Mouse (Mus musculus): ENCODE measurements around the gene Cd82.

Cd82 gene

DNA sequence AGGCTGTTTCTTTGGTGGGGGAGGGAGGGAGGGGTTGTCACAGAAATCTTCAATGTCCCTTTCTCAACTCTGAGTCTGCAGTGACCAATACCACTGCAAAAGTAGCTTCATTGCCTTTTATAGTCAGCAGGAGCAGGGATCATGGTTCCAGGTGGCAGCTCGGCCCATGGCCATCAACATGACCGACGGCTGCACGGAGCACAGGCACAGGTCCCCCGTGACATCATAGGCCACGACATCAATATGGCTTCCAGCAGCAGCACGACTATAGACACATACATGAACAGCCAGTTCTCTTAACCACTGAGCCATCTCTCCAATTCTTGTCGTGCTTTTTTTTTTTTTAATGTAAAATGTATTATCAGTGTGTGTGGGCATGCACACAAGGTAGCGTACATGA is 48.8 kb downstream of the Cd82 start:
- DNase-seq (ENCODE audit: low spot score): no peak

DNA sequence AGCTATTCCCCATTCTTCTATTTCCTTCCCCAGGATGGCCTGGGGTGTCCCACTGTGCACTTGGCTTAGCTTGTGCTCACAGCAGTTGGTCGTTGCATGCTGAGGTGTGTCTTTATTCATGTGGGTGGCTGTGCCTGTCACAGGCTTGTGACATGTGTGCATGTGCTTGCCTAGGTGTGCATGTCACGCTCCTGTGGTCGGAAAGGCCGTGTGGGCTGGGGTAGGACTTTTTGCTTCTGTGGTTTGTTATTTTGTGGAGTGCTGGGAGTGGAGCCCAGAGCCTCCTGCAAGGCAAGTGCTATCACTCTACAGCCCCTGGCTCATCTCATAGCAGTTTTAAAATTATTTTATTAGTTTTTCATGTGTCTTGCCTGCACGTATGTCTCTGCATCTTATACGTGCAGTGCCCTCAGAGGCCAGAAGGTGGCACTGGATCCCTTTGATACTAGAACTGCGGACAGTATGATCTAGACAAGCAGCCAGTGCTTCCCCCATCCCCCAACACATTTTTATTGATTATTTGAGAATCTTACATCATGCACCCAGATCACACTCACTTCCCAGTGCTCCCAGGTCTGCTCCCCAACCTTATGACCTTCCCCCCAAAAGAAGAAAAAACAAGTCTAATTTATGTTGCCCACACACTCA is 49.4 kb downstream of the Cd82 start:
- peak; percentile 82 for DNase-seq (ENCODE audit: low spot score)

DNA sequence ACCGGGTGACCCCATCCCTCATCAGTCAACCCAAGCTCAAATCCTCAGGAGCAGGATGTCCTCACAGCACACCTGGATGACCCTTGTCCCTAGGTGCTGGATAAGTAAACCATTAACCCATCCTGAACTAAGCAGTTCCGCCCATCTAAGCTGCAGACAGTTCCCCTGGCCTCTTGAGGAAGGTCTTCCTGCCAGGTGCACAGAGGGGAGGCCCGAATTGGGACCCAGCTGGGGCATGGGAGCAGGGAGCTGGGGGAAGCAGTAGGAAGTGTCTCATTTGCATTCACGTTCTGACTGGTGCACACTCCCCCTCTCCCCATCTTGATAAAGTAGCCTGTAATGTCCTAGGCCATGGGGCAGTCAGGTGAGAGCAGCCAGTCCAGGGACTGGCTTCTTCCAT is 50.8 kb downstream of the Cd82 start:
- no peak for DNase-seq (ENCODE audit: low spot score)

DNA sequence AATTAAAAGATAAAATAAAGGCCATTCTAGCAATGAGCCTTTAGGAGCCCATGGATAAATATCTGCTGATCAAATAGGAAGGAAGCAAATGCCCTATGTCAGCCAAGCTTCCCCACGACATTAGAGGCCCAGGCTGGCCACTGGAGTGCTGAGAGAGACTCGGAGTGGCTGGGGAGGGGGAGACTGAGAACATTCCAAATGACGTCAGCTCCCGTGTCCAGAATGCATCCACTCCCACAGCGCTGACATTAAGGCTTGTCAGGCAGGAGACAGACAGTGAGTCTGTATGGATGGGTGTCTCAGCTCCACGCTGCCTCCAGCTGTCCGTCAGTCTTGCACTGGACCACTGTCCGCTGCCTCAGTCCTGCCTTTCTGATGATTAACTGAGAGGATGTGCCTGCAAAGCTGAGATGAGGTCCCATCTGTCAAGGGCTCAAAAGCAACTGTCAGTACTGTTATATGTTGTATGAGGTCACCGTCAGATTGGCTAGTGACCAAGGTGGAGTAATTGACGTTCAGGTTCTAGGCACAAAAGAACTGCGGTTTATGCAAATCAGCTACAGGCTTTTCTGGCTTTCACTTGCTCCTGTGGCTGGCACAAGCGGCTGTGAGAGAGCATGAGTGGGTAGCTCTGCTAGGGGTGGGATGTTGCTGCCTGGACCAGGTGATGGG is 51.9 kb downstream of the Cd82 start:
- no peak for DNase-seq (ENCODE audit: low spot score)

DNA sequence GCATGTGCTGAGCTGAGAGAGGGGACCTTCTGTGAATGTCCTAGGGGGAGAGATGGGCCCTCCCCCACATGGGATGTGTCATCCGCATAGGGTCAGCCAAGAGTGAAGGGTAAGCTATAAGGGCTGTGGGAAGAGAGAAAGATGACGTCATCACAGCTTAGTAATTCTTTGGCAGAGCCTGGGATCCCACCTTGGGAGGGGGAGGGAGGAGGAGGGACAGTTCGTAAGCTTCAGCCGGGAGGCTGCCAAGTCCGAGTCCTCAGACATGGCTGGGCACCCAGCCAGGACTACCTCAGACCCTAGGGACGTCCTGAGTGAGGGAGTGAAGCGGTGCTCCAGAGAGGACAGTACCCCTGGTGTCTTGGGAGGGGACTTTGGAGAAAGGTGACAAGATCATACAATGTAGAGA is 57.9 kb downstream of the Cd82 start:
- DNase-seq (ENCODE audit: low spot score): peak; percentile 70

DNA sequence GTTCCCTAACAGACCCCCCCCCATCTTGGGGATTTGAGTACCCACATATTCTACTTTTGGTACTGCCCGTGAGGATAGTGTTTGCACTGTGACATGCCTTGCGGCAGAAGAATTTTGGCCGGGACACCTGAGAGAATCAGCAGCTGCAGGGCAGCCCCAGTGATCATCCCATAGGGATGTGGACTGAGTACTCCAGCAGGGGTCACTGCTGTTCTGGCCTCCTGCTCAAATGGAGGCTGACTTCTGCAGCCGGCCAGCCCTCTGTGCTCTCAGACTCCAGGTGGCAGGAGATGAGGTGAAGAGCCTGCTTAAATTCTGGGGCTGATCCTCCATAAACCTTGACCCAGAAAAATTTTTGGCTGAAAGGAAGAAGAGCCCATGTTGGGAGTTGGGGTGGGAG is 58.8 kb downstream of the Cd82 start:
- no peak for DNase-seq (ENCODE audit: low spot score)

DNA sequence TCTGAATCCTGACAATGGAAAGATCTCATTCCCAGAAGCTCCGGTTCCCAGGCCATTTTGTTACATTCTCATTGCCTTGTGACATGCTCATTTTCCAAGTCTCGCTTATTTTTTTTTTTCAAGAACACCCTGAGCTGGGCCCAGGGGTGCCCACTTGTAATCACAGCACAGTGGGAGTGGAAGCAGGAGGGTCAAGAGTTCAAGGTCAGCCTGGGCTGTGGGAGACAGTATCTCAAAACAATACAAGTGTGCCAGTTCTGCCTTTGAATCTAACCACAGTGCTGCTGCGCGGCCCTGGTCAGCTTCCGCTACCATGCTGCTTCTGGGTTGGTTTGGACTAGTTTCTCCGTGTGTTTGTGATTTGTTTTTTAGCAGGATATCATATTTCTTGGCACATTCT is 59.7 kb downstream of the Cd82 start:
- DNase-seq (ENCODE audit: low spot score): peak; percentile 68

DNA sequence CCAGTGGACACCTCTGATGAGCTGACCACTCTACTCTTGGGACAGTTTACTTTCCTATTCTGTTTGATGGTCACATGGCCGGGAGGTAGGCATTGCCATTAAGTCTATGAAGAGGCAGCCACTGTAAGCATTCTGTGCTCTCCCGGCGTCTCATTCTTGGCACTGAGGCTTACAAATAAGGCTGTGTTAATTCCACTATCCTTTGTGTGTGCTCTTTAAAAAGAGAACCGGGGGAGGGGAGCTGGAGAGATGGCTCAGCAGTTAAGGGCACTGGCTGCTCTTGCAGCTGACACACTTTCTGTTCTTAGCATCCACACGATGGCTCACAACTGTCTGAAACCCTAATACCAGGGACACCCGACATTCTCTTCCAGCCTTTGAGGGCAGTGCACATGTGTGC is 71.7 kb downstream of the Cd82 start:
- no peak for DNase-seq (ENCODE audit: low spot score)

DNA sequence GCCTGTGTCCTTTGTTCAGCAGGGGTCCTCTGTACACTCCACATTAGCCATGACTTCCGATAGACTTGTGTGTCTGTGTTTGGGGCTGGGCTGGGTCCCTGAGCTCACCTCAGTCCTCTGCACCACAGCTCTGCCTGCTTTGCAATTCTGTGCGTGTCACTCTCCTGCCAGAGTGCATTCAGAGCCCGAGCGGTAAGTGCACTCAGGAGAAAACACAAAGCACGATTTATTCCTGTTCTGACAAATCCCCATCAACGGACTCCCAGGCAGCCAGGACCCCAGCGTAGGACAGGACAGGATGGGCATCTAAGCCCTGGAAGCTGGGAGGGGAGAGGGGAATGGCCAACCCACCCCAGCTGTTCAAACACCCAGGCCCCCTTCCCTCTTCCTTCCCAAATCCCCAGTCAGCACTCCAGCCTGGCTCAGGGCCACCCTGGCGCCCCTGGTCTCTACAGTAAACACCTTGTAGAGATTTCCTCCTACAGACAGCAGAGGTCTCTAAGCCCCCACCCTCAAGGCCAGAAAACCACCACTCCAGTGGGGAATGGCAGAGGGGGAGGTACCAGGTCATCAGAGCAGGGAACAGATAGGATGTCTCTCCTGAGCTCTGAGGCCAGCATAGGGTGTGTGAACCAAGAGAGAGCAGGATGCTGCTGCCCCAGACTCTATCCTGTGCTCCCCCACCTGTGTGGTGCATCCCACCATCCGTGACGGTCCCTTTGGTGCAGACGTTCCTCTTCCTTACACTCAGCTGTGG is 72.6 kb downstream of the Cd82 start:
- DNase-seq (ENCODE audit: low spot score): no peak

DNA sequence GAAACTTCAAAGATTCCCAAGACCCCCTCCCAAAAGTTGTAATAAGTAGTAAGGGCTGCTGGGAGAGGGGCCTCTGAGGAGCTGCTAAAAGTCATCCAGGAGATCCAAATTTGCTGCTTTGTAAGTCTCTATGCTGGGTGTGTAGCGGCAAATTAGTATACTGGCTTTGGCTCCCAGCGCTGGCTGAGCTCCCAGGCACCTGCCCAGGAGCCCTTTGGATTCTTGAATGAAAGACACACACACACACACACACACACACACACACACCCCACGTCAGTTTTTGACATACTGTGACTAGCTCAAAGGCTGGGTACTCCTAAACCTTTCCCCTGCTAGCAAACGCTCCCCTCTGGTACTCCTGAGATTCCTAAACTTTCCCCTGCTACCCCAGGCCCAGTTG is 76.0 kb downstream of the Cd82 start:
- no peak for DNase-seq (ENCODE audit: low spot score)

DNA sequence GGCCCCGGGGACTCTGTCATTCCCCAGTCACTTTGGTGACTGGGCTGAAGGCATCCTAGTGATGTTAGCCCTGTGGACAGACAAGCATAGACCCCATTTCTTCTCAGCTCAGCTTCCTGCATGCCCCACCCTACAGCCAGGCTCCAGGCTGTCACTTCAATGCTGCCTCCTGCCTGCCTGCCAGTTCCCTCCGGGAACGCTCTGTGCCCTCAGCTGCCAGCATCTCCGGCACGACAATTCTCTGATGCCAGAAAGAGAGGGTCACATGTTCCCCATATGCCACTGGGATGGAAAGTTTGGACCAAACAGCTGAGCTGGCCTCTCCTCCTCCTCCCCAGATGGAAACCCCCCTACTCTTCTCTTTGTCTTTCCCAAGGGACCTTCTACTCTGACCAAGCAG is 79.1 kb downstream of the Cd82 start:
- DNase-seq (ENCODE audit: low spot score): no peak

DNA sequence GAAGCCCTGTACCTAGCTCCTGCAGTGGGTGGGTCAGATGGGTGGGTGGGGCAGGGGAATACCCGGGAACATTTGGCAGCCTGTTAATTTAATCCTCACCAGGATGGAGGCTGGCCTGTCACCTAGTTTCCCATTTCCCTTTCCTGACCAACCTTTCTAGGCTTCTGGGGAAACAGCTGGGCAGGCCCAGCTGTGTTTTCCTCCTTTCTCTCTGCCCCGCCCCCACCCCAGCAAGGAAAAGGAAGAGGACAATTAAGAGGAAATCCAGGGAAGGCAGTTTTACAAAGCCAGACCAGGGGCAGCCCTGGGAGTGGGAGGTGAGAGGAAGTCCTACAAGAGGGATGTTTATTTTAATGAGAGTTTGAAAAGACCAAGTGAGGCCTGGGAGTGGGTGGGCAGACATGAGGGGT is 82.3 kb downstream of the Cd82 start:
- DNase-seq (ENCODE audit: low spot score): no peak

DNA sequence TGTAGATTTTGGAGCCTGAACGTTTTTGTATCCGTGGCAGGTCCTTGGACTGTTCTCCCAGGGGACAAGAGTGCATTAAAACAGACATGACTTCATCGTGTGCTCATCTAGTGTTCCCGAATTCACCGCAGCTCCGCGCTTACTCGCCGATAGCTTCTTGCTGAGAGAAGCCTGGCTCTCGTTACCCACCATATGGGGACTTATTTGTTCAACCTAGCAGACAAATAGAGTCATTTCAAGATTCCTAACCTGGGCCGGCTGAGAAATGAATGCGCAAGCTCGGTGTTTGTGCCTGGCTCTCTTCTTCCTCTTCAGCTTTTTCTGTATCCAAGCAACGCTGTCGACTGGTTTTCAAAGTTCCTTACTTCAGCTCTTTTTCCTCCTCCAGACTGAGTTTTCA is 85.1 kb downstream of the Cd82 start:
- DNase-seq (ENCODE audit: low spot score): no peak

DNA sequence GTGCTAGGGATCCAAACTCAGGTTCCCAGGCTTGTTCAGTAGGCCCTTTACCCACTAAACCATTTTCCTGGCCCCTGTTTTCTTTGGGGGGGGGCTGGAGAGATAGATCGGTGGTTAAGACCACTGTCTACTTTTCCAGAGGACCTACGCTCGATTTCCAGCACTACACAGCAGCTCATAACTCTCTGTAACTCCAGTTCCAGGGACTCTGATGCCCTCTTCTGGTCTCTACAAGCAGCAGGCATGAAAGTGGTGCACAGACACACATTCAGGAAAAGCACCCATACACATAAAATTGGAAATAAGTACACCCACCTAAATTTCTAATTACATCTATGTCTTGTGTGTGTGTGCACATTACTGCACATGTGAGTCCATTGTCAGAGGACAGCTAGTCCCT is 85.8 kb downstream of the Cd82 start:
- DNase-seq (ENCODE audit: low spot score): no peak

DNA sequence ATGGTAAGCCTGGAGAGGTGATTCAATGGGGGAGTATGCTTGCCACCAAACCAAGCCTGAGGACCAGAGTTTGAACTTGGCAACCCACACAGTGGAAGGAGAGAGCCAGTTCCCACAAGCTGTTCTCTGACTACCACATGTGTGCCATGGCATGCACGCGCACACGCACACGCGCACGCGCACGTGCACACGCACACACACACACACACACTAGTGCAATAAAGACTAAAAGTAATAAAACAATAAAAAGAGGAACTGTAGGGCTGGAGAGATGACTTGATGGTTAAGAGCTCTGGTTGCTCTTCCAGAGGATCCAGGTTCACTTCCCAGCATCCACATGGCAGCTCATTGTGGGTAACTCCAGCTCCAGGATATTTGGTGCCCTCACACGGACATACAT is 90.1 kb downstream of the Cd82 start:
- DNase-seq (ENCODE audit: low spot score): no peak

DNA sequence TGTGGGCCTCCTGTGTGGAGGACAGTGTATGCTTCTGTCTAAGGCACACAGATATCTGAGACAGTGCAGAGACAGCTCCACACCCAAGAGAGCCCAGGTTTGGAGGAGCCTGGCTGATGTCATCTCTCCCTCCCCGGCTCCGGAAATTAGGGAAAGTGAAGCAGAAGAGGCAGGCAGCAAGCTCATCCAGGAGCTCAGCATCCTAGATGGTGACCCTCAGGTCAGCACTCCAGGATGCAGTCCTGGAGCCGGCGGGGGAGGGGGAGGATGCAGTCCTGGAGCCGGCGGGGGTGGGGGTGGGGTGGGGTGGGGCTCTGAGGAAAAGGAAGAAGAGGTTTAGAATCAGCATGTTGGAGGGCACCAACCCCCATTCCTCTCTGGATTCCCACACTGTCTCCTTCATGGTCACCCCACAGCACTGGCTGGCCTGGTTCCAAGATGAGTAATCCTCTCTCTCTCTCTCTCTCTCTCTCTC is 90.8 kb downstream of the Cd82 start:
- DNase-seq (ENCODE audit: low spot score): no peak
